Mouse (Mus musculus): ENCODE measurements around the gene Fbxl15. TPM values are rescaled to one million over a fixed set of nuclear protein-coding genes. Genes with fewer than 3 reads are reported as not detected.

The Fbxl15 gene
- polyA plus RNA-seq, 1 experiment from 2014 or later = 28.2 TPM

- peaks cover 99% of the 10 kb centered on the region for H3K27me3 ChIP-seq (ENCODE audit: insufficient read depth, poor library complexity, severe bottlenecking)
- WGBS = 82% methylated on average over 8 of the region's 8 CpGs
- H3K4me1 ChIP-seq (replicated peaks) = peaks cover 72% of the 10 kb centered on the region
- H3K9me3 ChIP-seq = no peaks in the 10 kb centered on the region
- H3K4me3 ChIP-seq = no peak overlapping the region; the same call in 1 of the 2 replicates
- DNase-seq (ENCODE audit: low spot score) = no peak
- H3K36me3 ChIP-seq = no peaks in the 10 kb centered on the region
- H3K27ac ChIP-seq = peak overlapping the region; percentile 83
These were observed 7.8 kb upstream of the Fbxl15 start for GRCm38 (mm10) chr19:46320076-46320785.

GRCm38 (mm10) chr19:46321101-46321943 is 6.7 kb upstream of the Fbxl15 start:
- peaks cover 79% of the 10 kb centered on the region for H3K4me1 ChIP-seq (replicated peaks)
- peak; percentile 86 for DNase-seq (ENCODE audit: low spot score)
- peaks cover 99% of the 10 kb centered on the region for H3K27me3 ChIP-seq (ENCODE audit: insufficient read depth, poor library complexity, severe bottlenecking)
- H3K4me3 ChIP-seq = peak overlapping the region; percentile 28
- H3K36me3 ChIP-seq = no peaks in the 10 kb centered on the region
- no peaks in the 10 kb centered on the region for H3K9me3 ChIP-seq
- WGBS = 23% methylated on average over 6 of the region's 6 CpGs
- H3K27ac ChIP-seq = peak overlapping the region; percentile 83

GRCm38 (mm10) chr19:46322144-46322995 is 5.6 kb upstream of the Fbxl15 start:
- DNase-seq (ENCODE audit: low spot score) = no peak
- Histone ChIP-seq H3K27me3 (ENCODE audit: insufficient read depth, poor library complexity, severe bottlenecking) (peaks cover 99% of the 10 kb centered on the region), H3K9me3 (no peaks in the 10 kb centered on the region), H3K4me3 (peak overlapping the region; percentile 28; the same call in 1 of the 2 replicates), H3K36me3 (no peaks in the 10 kb centered on the region), H3K4me1 (replicated peaks) (peaks cover 80% of the 10 kb centered on the region), H3K27ac (peak overlapping the region; percentile 83)
- WGBS = 61% methylated on average over 11 of the region's 11 CpGs

GRCm38 (mm10) chr19:46322996-46323572 is 4.9 kb upstream of the Fbxl15 start:
- no peaks in the 10 kb centered on the region for H3K36me3 ChIP-seq
- H3K9me3 ChIP-seq = no peaks in the 10 kb centered on the region
- H3K4me1 ChIP-seq (replicated peaks) = peaks cover 80% of the 10 kb centered on the region
- H3K27me3 ChIP-seq (ENCODE audit: insufficient read depth, poor library complexity, severe bottlenecking) = peaks cover 95% of the 10 kb centered on the region
- no peak for DNase-seq (ENCODE audit: low spot score)
- no peak overlapping the region for H3K4me3 ChIP-seq
- H3K27ac ChIP-seq = no peak overlapping the region; the same call in 1 of the 2 replicates
- 81% methylated on average over 13 of the region's 13 CpGs for WGBS

GRCm38 (mm10) chr19:46323716-46324115 is 4.3 kb upstream of the Fbxl15 start:
- DNase-seq (ENCODE audit: low spot score) = no peak
- H3K9me3 ChIP-seq = no peaks in the 10 kb centered on the region
- no peak overlapping the region for H3K27ac ChIP-seq
- H3K4me1 ChIP-seq (replicated peaks) = peaks cover 77% of the 10 kb centered on the region
- 71% methylated on average over 5 of the region's 5 CpGs for WGBS
- H3K36me3 ChIP-seq = no peaks in the 10 kb centered on the region
- H3K4me3 ChIP-seq = no peak overlapping the region
- H3K27me3 ChIP-seq (ENCODE audit: insufficient read depth, poor library complexity, severe bottlenecking) = peaks cover 89% of the 10 kb centered on the region

GRCm38 (mm10) chr19:46324366-46324765 is 3.6 kb upstream of the Fbxl15 start:
- 73% methylated on average over 11 of the region's 11 CpGs for WGBS
- H3K4me1 ChIP-seq (replicated peaks) = peaks cover 77% of the 10 kb centered on the region

GRCm38 (mm10) chr19:46324918-46325317 is 3.1 kb upstream of the Fbxl15 start:
- 75% methylated on average over 5 of the region's 5 CpGs for WGBS
- H3K4me1 ChIP-seq (replicated peaks) = peaks cover 77% of the 10 kb centered on the region
- H3K4me3 ChIP-seq = no peak overlapping the region
- no peak for DNase-seq (ENCODE audit: low spot score)
- peaks cover 85% of the 10 kb centered on the region for H3K27me3 ChIP-seq (ENCODE audit: insufficient read depth, poor library complexity, severe bottlenecking)
- H3K9me3 ChIP-seq = no peaks in the 10 kb centered on the region
- no peaks in the 10 kb centered on the region for H3K36me3 ChIP-seq
- H3K27ac ChIP-seq = no peak overlapping the region

More at GRCm38 (mm10) chr19:46324366-46324765, 3.6 kb upstream of the Fbxl15 start:
- H3K27me3 ChIP-seq (ENCODE audit: insufficient read depth, poor library complexity, severe bottlenecking) = peaks cover 86% of the 10 kb centered on the region
- no peak for DNase-seq (ENCODE audit: low spot score)
- no peaks in the 10 kb centered on the region for H3K36me3 ChIP-seq
- H3K4me3 ChIP-seq = peak overlapping the region; percentile 13; the same call in 1 of the 2 replicates
- no peaks in the 10 kb centered on the region for H3K9me3 ChIP-seq
- H3K27ac ChIP-seq = no peak overlapping the region

GRCm38 (mm10) chr19:46326019-46326755 is 1.8 kb upstream of the Fbxl15 start:
- 4% methylated on average over 29 of the region's 29 CpGs for WGBS
- DNase-seq (ENCODE audit: low spot score) = no peak
- H3K9me3 ChIP-seq = no peaks in the 10 kb centered on the region
- peaks cover 11% of the 10 kb centered on the region for H3K36me3 ChIP-seq
- H3K27me3 ChIP-seq (ENCODE audit: insufficient read depth, poor library complexity, severe bottlenecking) = peaks cover 81% of the 10 kb centered on the region
- H3K4me3 ChIP-seq = peak overlapping the region; percentile 82
- H3K27ac ChIP-seq = peak overlapping the region; percentile 94; the same call in 1 of the 2 replicates
- peaks cover 78% of the 10 kb centered on the region for H3K4me1 ChIP-seq (replicated peaks)

GRCm38 (mm10) chr19:46326756-46327305 is 1.2 kb upstream of the Fbxl15 start, which contains the start of gene Psd:
Gene Psd (minus strand): TSS chr19:46327156.
- under 1% methylated on average over 35 of the region's 35 CpGs for WGBS
- peak within 1 kb of the TSS; percentile 94 for H3K27ac ChIP-seq
- peaks cover 78% of the 10 kb centered on the region for H3K4me1 ChIP-seq (replicated peaks)
- no peaks in the 10 kb centered on the region for H3K9me3 ChIP-seq
- peak within 1 kb of the TSS; percentile 82 for H3K4me3 ChIP-seq
- peak; percentile 76 for DNase-seq (ENCODE audit: low spot score)
- H3K27me3 ChIP-seq (ENCODE audit: insufficient read depth, poor library complexity, severe bottlenecking) = peaks cover 75% of the 10 kb centered on the region
- peaks cover 18% of the 10 kb centered on the region for H3K36me3 ChIP-seq

GRCm38 (mm10) chr19:46327531-46328064 is 386 bp upstream of the Fbxl15 start:
- H3K9me3 ChIP-seq = no peaks in the 10 kb centered on the region
- H3K4me1 ChIP-seq (replicated peaks) = peaks cover 78% of the 10 kb centered on the region
- WGBS = 28% methylated on average over 14 of the region's 14 CpGs
- H3K36me3 ChIP-seq = peaks cover 25% of the 10 kb centered on the region
- peak overlapping the region; percentile 94 for H3K27ac ChIP-seq
- peak overlapping the region; percentile 82 for H3K4me3 ChIP-seq
- H3K27me3 ChIP-seq (ENCODE audit: insufficient read depth, poor library complexity, severe bottlenecking) = peaks cover 67% of the 10 kb centered on the region
- no peak for DNase-seq (ENCODE audit: low spot score)

- Histone ChIP-seq H3K36me3 (peaks cover 25% of the 10 kb centered on the region), H3K9me3 (no peaks in the 10 kb centered on the region), H3K27ac (peak overlapping the region; percentile 94), H3K4me1 (replicated peaks) (peaks cover 84% of the 10 kb centered on the region), H3K4me3 (peak overlapping the region; percentile 82), H3K27me3 (ENCODE audit: insufficient read depth, poor library complexity, severe bottlenecking) (peaks cover 52% of the 10 kb centered on the region)
- WGBS = 2% methylated on average over 54 of the region's 54 CpGs
- DNase-seq (ENCODE audit: low spot score) = peak; percentile 52
These were observed 1.2 kb downstream of the Fbxl15 start for GRCm38 (mm10) chr19:46329031-46329641.

All from hindbrain, embryonic 10.5 days (tissue).